Mouse (Mus musculus) cerebellum, postnatal 14 days (tissue): Measurements from ENCODE around the gene Cenps.
"Not testable (repeated sequence)": the region's sequence is repeated elsewhere in the genome, so short reads cannot be mapped to it uniquely, and the experiment has no call there.

Source experiments
- DNase-seq, 2 experiments: peaks; one replicate each; pipeline ENCODE4 v3.0.0; 2021; ENCODE audit warnings: mixed read lengths in 2 of 2

Cenps gene

DNA sequence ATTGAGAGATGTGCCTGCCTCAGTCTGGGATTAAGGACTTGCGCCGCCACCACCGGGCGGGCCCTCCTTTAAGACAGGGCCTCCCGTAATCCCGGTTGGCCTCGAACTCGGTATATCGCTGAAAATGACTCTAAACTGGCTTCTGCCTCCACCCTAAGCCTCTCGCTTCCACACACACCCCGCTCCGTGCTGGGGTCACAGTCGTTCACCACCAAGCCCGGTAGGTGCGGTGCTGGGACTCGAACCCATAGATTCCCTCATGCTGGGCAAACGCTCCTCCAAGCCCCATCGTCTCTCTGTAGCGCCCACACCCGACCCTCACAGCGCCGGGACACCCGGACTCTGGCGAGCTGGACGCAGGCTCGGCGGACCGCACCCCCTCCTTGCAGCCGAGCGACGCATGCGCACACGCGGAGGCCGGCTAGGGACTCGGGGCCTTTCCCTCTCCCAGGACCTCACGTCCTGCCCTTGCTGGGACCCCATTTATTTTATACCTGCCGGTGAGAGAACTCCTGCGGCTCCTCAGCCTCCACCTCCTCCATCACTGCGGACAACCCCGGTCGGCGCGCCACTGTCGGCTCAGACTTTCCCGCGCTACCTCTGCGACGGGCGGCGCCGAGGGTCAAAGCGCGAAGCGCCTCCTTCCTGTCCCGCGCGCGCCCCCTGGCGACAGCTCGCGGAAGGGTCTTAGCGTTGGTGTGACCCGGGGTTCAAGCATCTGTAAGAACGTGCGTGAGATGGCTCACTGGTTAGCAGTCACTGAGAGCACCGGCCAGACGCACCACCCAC, at the start of gene Cenps:
Gene Cenps, minus strand, starts transcription at position 648 of the 789 bp plus-strand sequence.
- peak; percentile 95 to 97 for DNase-seq

DNA sequence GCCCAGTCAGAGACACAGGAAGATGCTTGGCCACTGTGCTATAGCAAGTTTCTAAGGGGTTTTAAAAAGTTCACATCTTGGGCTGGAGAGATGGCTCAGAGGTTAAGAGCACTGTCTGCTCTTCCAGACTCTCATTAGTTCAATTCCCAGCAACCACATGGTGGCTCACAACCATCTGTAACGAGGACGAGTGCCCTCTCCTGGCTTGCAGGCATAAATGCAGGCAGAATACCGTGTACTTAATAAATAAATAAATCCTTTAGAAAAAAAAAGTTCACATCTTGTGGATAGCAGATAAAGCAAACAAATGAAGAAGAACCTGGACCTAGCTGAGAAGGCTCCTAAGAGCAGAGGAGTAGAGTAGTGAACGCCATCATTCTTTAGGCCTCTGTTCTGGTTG, 45.3 kb upstream of the Cenps start:
- peak; percentile 24 to 33 for DNase-seq

DNA sequence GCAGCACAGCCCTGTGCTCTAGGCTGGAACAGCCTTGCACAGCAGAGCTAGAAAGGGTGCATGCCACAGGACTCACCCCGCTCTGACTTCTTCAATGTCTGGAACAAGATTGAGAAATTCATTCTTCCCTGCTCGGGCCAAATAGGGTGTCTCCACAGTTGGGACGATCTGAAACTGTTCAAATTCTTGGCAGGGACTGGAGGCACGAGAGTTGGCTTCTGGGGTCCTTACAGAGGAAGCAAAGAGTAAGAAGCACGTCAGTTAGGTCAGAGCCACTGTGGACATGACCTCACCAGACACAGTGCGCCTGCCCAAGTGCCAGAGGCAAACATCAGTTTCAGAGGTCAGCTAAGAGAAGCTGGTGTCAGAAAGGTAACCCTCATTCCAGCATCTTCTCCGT, 44.8 kb upstream of the Cenps start:
- DNase-seq: no peak

DNA sequence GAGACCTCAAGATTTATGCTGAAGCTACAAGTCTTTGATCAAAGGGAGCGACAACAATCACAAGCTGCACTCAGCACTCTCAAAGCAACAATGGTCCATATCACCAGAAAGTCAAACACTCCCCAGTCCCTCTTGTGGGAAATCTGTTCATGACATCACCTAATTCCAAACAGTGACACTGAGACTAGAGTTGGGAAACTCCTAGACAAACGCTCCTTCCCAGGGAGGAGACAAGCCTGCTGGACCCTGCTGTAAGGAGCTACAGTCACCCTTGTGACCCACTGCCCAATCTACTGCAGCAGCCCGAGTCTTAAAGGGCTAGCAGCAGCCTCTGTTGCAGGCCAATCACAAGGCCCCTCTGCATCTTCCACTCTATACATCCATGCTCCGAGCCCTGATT, 42.1 kb upstream of the Cenps start:
- DNase-seq: no peak

DNA sequence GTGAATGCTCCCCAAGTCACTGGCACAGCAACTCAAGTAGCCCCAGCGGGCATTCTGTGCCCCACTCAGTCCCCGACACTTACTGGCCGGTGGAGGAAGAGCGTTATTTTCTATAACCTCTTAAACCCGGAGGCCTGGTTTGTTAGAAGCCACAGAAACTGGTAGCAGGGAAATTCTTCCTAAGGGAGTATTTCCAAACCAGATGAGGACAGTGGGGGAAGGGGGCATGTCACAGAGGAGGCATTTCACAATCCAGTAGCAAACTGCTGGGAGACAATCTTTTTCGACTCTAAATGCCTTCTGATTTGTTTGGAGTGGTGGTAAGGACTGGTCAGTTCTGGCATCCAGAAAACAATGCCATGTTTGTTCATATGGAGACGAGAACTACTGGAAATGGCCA, 41.7 kb upstream of the Cenps start:
- no peak for DNase-seq

DNA sequence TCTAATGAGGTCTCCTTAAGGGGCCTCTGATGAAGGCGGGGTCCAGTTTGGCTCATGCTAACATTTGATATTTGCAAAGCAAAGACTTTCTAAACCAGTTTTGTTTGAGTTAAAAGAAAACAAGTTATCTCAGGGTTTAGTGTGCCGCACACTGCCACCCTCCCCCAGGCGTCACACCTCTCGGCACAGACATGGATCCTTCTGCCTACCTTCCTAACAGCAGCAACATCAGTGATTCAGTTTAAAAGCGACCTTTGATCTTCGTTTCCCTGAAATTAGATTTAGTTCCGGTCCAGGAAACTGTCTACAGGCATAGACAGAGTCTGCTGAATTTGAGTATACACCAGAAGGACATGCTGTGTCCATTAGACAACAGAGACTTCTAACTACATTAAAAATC, 40.9 kb upstream of the Cenps start:
- no peak for DNase-seq

DNA sequence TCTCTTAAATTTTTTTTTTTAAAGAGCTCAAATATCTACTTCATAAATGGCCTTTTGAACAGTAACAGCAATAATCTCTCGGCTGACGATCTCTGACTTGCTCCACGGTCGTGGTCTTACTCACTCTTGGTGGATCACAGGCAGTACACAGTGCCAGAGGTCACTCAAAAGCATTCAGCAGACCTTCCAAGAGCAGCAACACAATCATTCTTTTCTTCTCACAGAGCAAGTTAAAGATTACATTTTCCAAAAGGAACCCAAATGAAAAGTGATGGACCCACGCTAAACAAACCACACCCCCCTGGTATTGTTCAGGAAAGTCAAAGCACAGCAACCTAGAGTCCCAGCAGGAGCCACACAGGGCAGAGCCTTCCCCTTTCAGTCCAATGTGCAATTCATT, 39.6 kb upstream of the Cenps start:
- DNase-seq: no peak

DNA sequence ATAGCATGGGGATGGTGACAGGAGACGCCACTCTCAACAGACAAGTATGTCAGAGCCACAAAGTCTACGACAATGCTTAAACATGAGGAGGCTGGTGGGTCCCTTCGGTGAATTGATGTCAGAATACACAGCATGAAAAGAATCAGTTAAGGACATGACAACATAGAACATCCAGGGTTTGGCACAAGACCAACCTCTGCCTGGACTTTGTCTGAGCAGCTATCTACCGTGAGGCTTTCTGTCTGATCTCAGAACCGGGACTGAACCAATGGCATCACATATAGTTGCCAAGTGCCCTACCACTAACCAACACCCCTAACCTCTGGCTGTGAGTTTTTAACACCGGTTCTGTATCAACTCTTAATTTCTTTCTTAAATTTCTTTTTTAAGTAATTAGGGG, 39.2 kb upstream of the Cenps start:
- peak in 1 of 2 experiments; percentile 29 for DNase-seq

DNA sequence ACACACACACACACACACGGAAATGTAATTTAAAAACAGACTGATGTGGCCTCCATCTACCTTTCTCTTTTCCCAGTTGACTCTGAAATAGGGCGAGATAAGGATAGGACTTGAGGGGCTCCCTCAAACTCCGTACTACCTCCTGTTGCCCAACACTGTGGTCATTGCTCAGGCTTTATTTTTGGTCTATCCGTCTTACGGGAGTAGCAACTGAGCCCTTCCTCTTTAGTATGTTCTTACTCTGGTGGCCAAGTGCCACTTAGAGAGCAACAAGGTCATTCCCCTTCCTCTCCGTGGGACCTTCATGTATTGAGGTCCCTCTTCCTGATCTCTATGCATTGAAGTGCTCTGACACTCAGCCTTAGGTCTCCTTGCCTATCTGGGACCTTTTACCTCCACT, 36.2 kb upstream of the Cenps start:
- no peak for DNase-seq

DNA sequence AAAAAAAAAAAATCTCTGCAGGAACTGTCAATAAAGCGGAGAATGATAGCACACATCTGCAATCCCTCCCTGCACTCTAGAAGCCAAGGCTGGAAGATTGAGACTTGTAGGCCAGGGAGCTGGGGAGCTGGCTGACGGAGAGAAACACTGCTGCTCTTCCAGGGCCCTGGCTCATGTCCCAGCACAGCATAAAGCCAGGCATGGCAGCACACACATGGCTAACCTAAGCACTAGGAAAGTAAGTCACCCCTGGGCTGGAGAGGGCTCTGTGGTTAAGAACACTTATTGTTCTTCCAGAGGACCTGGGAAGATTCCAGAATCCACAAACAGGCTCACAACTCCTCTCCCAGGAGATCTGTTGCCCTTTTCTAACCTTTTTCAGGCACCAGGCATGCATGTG, 35.2 kb upstream of the Cenps start:
- DNase-seq: peak; percentile 50 to 66

DNA sequence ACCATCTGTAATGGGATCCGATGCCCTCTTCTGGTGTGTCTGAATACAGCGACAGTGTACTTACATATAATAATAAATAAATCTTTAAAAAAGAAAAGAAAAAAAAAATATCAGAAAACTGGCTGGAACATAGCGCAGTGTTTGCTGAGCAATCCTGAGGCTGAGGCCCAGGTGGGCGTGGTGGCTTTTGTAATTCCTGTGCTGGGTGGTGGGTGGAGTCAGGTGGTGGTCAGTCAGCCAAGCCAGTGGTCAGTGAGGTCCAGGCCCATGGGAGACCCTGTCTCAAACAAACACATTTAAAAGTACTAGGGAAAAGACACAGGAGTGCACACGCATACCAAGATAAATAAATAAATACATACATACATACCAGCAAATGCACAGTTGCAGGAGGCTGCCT, 34.7 kb upstream of the Cenps start:
- DNase-seq: no peak

DNA sequence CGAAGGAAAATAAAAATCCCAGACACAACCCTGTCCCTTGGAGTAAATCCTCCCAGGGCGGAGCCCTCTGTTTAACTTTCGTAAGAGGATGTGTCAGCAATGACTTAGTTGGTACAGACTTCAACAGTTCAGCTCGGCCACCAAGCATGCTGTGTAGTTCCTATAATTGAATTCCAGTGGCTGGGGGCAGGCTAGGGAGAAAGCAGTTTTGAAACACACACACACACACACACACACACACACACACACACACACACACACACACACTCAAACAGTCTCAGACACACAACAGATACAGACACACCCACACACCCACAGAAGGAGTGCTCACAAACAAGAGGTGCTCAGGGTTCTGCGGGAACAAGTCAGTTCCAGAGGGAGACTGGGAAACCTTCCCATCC, 34.2 kb upstream of the Cenps start:
- DNase-seq: no peak

DNA sequence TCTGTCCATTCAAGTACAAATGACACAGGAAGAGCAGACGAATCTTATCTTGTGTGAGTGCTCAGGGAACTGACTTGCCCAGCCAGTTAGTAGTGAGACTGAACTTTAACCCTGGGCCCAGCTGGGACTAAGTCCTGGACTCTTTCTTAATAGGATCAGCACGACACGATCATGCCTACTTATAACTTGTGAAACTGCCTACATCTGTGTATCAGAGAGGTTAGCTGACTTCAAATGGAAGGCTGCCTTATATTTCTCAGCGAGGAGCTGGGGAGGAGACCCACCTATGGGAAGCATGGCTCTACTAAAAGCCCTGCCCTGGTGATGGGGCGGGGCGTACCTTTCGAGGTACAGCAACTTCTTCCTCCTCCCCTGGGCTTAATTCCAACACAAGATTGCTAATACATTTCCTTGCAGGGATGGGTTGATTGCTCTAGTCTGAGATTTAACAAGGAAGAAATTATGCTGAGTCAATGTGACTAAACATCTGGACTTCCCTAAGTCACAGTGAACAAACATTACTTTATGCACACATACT, 33.0 kb upstream of the Cenps start:
- no peak for DNase-seq

DNA sequence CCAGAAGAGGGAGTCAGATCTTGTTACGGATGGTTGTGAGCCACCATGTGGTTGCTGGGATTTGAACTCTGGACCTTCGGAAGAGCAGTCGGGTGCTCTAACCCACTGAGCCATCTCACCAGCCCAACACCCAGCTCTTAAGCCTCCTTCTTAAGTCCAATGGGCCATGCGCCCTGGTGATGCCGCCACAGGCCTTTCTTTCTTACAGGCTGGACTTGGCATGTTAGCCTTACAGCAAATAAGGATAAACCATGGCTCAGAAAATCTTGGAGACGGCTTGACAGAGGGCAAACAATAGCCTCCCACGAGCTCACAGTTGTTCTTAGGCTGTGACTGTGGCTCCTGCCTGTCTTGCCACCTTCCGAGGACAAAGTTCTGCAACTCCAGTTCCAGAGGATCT, 32.5 kb upstream of the Cenps start:
- DNase-seq: not testable (repeated sequence)

DNA sequence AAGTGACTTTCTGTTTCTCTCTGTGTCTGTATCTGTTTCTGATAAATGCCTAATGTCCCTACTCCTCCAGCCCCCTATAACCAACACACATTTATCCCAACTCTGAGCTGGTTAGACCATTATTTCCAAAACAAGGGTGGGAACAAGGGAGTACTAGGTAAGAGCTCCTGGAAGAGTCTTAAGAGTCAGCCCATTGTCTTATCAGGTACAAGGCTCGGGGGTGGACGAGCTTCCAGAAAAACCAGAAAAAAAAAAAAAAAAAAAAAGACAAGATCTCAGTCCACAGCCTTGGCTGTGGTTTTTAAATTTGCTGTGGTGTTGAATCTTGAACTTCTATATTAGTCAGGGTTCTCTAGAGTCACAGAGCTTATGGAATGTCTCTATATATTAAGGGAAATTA, 30.6 kb upstream of the Cenps start:
- DNase-seq: no peak

DNA sequence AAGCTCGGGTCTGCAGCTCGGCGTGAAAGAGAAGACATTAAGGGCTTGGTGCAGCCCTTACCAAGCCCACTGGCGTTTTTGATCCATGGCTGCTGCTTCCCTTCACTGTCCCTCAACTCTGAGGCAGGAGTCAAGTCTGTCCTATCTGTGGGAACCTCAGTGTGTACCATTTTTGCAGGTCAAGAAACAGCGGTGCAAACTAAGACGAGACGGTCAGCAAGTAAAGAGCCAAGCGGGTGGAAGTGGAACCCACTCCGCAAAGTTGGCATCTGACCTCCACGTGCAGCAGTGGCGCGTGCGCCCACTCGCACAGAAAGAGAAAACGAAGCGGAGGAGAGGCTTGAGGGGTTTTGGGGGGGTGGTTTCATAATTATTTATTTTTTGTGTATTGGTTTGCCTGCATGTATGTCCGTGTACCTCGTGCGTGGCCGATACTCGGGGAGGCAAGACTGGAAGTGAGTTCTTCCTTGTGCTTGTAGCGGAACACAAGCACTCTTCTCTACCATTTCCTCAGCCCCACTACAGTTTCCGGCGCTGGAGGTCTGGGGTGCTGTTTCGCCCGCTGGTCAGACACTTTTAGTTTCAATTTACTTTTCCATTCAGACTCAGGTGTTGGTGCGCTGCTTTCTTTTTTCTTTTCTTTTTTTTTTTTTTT, 29.7 kb upstream of the Cenps start:
- DNase-seq: no peak

DNA sequence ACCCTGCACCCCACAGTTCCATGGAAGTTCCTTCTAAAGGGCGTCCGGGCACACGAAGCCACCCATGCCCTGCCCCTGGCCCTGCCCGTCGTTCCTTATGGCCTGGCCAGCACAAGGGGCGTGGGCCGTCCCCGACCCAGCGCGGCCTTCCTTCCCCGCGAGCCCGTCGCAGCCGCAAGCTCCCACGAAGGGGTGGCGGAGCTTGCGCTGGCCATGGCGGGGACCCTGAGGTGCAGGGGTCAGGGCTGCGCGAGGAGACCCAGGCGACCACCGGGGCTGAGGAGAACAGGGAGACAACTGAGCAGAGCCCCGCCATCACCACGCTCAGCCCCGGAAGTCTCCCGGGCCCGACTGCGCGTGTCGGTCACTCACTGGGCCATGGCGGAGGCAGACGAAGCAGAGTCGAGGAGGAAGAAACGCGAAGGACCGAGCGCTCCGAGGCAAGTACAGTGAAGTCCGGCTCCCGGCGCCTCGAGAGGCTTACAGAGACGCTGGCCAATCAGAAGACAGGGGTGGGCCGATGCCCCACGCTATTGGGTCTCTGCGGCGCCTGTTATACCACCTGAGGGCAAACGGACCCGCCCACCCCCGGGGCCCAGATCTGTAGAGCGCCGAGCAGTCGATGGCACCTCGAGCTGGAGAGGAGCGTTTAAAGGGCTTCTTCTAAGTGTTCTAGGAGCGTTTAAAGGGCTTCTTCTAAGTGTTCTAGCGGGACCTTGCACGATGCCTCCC, 29.0 kb upstream of the Cenps start, which contains the start of gene Pgd:
Gene Pgd, minus strand, starts transcription at position 557 of the 732 bp plus-strand sequence.
- DNase-seq: peak; percentile 97

DNA sequence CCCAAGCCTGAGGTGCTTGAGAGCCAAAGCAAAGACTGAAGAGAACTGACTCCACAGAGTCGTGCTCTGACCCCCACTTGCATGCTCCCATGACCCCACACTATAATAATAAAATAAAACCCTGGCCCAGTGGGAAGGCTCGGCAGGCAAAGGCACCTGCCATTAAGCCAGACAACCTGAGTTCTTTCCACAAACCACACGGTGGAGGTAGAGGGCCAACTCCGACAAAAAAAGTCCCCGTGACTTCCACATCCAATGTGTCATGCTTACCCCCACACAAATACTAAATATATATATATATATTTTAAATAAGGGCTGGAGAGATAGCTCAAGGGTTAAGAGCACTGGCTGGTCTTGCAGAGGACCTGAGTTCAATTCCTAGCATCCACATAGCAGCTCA, 26.7 kb upstream of the Cenps start:
- no peak for DNase-seq

DNA sequence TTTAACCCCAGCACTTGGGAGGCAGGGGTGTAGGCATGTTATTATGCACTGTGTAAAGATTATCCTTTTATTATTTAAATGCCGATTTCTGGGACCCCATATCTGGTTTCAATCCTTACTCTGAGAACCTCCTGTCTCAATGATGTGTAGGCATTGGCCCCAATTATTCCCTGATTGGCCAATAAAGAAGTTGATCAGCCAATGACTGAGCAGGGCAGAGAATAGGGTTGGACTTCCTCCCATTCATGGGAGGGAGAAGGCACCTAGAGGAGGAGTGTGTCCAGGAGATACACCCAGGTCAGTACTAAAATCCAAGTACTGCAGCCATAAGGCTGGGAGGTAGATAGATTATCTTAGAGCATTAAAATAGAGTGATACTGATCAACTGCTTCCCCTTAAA, 25.8 kb upstream of the Cenps start:
- DNase-seq: no peak

DNA sequence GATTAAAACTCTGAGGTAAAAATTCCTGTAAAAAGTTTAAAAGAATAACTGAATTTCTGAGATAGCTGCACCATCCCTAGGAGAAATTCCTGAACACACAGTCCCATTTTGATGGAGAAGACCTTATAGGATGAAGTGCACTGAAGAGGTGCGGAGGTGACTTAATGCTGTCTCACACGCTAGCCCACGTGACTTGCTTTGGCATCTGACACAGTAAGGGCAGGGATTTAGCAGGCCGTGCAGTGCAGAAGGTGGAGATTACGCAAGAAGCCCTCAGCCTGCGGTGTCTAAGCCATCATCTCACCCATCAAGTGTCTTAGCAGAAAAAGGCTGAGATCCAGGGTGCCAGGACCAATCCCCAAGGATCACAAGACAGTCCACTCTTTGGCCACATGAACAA, 23.7 kb upstream of the Cenps start:
- DNase-seq: no peak

DNA sequence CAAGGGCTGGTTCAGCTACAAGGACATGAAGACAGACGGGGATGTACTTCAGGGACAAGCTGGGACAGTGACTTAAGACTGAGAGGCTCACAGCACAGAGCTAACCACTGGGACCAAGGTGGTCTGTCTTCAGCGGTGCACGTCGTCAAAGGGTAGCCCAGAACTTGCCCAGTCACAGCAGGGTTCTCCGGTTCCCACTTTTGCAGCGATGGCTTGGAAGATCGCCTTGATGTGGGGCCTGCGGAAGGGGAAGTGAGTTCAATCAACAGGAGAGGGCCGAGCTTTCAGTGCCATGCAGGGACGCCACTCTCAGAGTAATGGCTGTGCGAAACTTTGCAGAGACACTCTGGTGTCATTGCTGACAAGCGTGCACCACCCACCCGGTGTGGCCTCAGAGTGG, 22.5 kb upstream of the Cenps start:
- no peak for DNase-seq

DNA sequence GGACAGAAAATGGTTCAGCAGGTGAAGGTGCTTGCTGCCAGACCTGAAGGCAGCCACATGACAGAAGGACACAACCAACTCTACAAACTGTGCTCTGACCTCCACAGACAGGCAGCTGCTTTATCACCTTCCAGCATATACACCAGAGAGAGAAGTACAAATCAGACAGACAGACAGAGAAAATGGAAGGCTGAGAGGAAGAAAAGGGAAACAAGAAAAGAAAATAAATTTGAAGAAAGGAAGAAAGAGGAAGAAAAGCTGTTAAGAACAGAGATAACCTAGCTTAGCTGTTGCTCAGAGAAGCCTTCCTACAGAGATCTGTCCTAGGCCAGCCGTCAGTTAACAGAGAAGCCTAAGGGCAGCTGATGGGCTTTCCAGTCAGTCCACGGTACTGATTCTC, 21.8 kb upstream of the Cenps start:
- no peak for DNase-seq

DNA sequence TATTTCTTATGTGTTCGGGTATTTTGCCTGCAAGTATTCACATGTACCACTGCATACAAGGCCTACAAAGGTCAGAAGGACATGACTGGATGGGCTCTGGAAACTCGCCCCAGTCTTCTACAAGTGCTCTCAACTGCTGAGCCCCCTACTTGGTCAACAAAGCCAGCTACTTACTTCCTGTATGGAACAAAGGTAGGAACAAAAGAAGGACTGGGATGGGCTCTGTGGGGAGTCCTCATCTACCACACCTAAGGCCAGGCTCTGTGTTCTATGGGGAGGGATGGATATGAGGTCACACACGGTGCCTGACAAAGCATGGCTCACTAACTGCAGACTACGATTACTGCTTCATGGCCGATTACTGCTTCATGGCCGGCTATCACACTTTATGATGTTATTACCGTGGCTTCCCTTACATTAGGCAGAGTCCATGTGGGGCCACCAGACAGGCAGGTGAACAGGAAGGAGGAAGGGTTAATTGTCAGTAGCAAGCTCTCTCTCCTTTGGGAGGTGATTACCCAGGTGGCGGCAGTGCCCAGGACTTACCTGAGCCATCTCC, 20.1 kb upstream of the Cenps start:
- no peak for DNase-seq
